Comparison of ENCODE assay signal across 8 mouse cellular contexts in the genomic region with DNA sequence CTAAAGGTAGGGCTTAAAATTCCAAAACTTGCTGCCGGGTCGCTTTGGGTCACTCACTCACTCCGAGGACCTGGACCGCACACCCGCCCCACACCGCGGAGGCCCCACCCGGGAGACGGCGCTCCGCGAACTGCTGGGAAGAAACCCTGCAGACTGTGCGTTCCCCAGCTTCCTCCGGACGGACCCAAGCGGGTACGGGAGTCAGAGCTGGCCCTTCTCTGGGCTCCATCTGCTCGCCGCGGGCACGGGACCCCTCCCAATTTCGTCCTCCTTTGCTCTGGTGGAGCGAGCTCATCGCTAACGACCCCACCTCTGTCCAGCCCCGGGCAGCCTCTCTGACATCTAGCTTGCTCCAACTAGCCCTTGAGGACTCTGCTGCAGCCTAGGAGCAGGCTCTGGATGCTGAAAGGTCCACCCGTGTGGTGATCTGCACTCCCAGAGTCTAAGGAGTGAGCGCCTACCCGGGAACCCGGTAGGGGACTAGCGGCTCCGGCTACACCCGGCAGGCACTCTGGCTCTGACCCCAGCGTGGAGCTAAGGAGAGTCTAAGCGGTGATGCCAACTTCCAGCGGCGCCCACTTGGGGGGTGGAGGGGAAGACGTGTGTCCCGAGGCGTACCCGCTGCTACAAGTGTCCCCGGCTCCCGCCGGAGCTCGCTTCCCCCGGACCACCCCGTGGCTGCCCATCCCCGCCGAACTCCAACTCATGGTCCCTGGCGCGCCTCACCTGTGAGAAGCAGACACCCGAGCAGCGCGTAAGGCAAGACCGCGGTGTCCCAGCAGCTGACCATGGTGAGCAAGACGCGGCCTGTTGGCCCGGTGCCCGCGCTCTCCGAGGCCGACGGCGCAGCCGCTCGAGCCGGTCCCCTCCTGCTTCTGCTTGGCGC. TPM values are rescaled to one million over a fixed set of nuclear protein-coding genes. Genes with fewer than 3 reads are reported as not detected.
DNase-seq lines count a peak whose midpoint lies in the region; ATAC-seq lines count a peak whose summit lies in the region.

No protein-coding gene starts in this region.

- peak overlapping the region; percentile 76 for H3K4me2 ChIP-seq in kidney, embryonic 15.5 days

- no peaks in the 10 kb centered on the region for H3K36me3 ChIP-seq in kidney, embryonic 15.5 days

- peak; percentile 62 for DNase-seq in embryo, embryonic 10 days (ENCODE audit: low spot score)
- DNase-seq in embryo, embryonic 9.5 days (ENCODE audit: extremely low spot score), result no peak
- peak; percentile 26 to 37 for DNase-seq in adrenal gland, postnatal 4 days (ENCODE audit: low spot score in 2 of 2)
- peak; percentile 36 to 68 for DNase-seq in gastrocnemius, postnatal 4 days (ENCODE audit: low spot score in 2 of 2)
- peak; percentile 68 for DNase-seq in lung, postnatal 36 days
- DNase-seq in right cerebral cortex, postnatal 25 days, result peak; percentile 9
- no peak for DNase-seq in spleen, adult 12 weeks (ENCODE audit: low spot score)

- peak; percentile 76 for ATAC-seq in kidney, embryonic 15.5 days (replicated peaks; ENCODE audit: low FRiP score)

- peaks cover 96% of the 10 kb centered on the region for H3K27me3 ChIP-seq in kidney, embryonic 15.5 days

- WGBS in kidney, embryonic 15.5 days, result under 1% methylated on average over 69 of the region's 69 CpGs

- H3K4me1 ChIP-seq in kidney, embryonic 15.5 days, result peaks cover 30% of the 10 kb centered on the region

- H3K27ac ChIP-seq in kidney, embryonic 15.5 days, result peak overlapping the region; percentile 38

- peak overlapping the region; percentile 47 for H3K4me3 ChIP-seq in kidney, embryonic 15.5 days (replicated peaks)

- H3K9me3 ChIP-seq in kidney, embryonic 15.5 days (replicated peaks), result no peaks in the 10 kb centered on the region

- peak overlapping the region; percentile 34 for H3K9ac ChIP-seq in kidney, embryonic 15.5 days

RNA-seq across cellular contexts. Expression of a gene that starts 0.6 kb away (rescaled TPM):
- 10 to 100 TPM; 31.5 TPM for total RNA-seq in adrenal gland, postnatal 4 days (2021)
- total RNA-seq in gastrocnemius, postnatal 4 days (2021), result 10 to 100 TPM; 17.5 to 18.2 TPM
- polyA plus RNA-seq in kidney, embryonic 15.5 days (2015; fragmentation: Nextera tagmentation; extraction: Ambion mirVana), result 17.5 and 19.4 TPM in 2 replicates

Comparison
In these comparisons a context has a peak if more than half of its experiments do, and no peak if none do; other contexts are left out.
1. DNase-seq: peak in embryo, embryonic 10 days (single experiment), adrenal gland, postnatal 4 days (2 of 2), gastrocnemius, postnatal 4 days (2 of 2), lung, postnatal 36 days (single experiment) and right cerebral cortex, postnatal 25 days (single experiment); none in embryo, embryonic 9.5 days (single experiment) and spleen, adult 12 weeks (single experiment).